Mouse (Mus musculus): ENCODE results near the gene Gm42906. TPM values are rescaled to one million over a fixed set of nuclear protein-coding genes. Genes with fewer than 3 reads are reported as not detected.

The Gm42906 gene
- polyA plus RNA-seq, 1 experiment: not detected

- H3K4me3 ChIP-seq (ENCODE audit: insufficient read depth, poor library complexity, severe bottlenecking): no peak overlapping the region
- no peaks in the 10 kb centered on the region for H3K27me3 ChIP-seq (ENCODE audit: control insufficient read depth, insufficient read depth, insufficient read length)
- no peaks in the 10 kb centered on the region for H3K36me3 ChIP-seq (ENCODE audit: control insufficient read depth, insufficient read depth)
- no peak overlapping the region for H3ac ChIP-seq (ENCODE audit: control insufficient read depth, insufficient read length, low read depth)
- H3K79me3 ChIP-seq (ENCODE audit: low read depth): no peaks in the 10 kb centered on the region
- TF ChIP-seq USF1 (IDR thresholded peaks at IDR 0.05; ENCODE audit: low read depth): no peak
- TF ChIP-seq MAX (IDR thresholded peaks at IDR 0.05): no peak
- TF ChIP-seq MYOD1 (IDR thresholded peaks at IDR 0.05; ENCODE audit: control insufficient read depth, insufficient read length, low read depth): no peak
- TF ChIP-seq CEBPB (IDR thresholded peaks at IDR 0.05; ENCODE audit: low read depth): no peak
- no peak for TF ChIP-seq CTCF (IDR thresholded peaks at IDR 0.05; ENCODE audit: control insufficient read depth, insufficient read depth, insufficient read length)
- no peak for TF ChIP-seq FOSL1 (IDR thresholded peaks at IDR 0.05; ENCODE audit: insufficient read depth, low read length, poor library complexity, severe bottlenecking)
- no peak for TF ChIP-seq MYOG (IDR thresholded peaks at IDR 0.05; ENCODE audit: control insufficient read depth, extremely low read depth, insufficient read length)
- no peaks in the 10 kb centered on the region for H3K79me2 ChIP-seq (ENCODE audit: control insufficient read depth, insufficient read depth)
Observed at GRCm38 (mm10) chr5:151410006-151410405, 18.0 kb downstream of the Gm42906 start.

GRCm38 (mm10) chr5:151409282-151409681, 18.7 kb downstream of the Gm42906 start:
- Histone ChIP-seq H3K79me2 (ENCODE audit: control insufficient read depth, insufficient read depth) (no peaks in the 10 kb centered on the region), H3K27me3 (ENCODE audit: control insufficient read depth, insufficient read depth, insufficient read length) (no peaks in the 10 kb centered on the region), H3ac (ENCODE audit: control insufficient read depth, insufficient read length, low read depth) (no peak overlapping the region), H3K79me3 (ENCODE audit: low read depth) (no peaks in the 10 kb centered on the region), H3K36me3 (ENCODE audit: control insufficient read depth, insufficient read depth) (no peaks in the 10 kb centered on the region), H3K4me3 (ENCODE audit: insufficient read depth, poor library complexity, severe bottlenecking) (no peak overlapping the region)
- TF ChIP-seq MYOG (IDR thresholded peaks at IDR 0.05; ENCODE audit: control insufficient read depth, extremely low read depth, insufficient read length): no peak
- TF ChIP-seq MAX (IDR thresholded peaks at IDR 0.05): no peak
- no peak for TF ChIP-seq CTCF (IDR thresholded peaks at IDR 0.05; ENCODE audit: control insufficient read depth, insufficient read depth, insufficient read length)
- no peak for TF ChIP-seq MYOD1 (IDR thresholded peaks at IDR 0.05; ENCODE audit: control insufficient read depth, insufficient read length, low read depth)
- no peak for TF ChIP-seq CEBPB (IDR thresholded peaks at IDR 0.05; ENCODE audit: low read depth)
- no peak for TF ChIP-seq USF1 (IDR thresholded peaks at IDR 0.05; ENCODE audit: low read depth)
- no peak for TF ChIP-seq FOSL1 (IDR thresholded peaks at IDR 0.05; ENCODE audit: insufficient read depth, low read length, poor library complexity, severe bottlenecking)

GRCm38 (mm10) chr5:151408124-151408900, 19.7 kb downstream of the Gm42906 start:
- no peaks in the 10 kb centered on the region for H3K36me3 ChIP-seq (ENCODE audit: control insufficient read depth, insufficient read depth)
- no peak for TF ChIP-seq MAX (IDR thresholded peaks at IDR 0.05)
- no peak for TF ChIP-seq CEBPB (IDR thresholded peaks at IDR 0.05; ENCODE audit: low read depth)
- TF ChIP-seq FOSL1 (IDR thresholded peaks at IDR 0.05; ENCODE audit: insufficient read depth, low read length, poor library complexity, severe bottlenecking): no peak
- TF ChIP-seq MYOD1 (IDR thresholded peaks at IDR 0.05; ENCODE audit: control insufficient read depth, insufficient read length, low read depth): no peak
- TF ChIP-seq MYOG (IDR thresholded peaks at IDR 0.05; ENCODE audit: control insufficient read depth, extremely low read depth, insufficient read length): no peak
- TF ChIP-seq CTCF (IDR thresholded peaks at IDR 0.05; ENCODE audit: control insufficient read depth, insufficient read depth, insufficient read length): no peak
- no peak for TF ChIP-seq USF1 (IDR thresholded peaks at IDR 0.05; ENCODE audit: low read depth)
- no peaks in the 10 kb centered on the region for H3K79me3 ChIP-seq (ENCODE audit: low read depth)
- H3K27me3 ChIP-seq (ENCODE audit: control insufficient read depth, insufficient read depth, insufficient read length): no peaks in the 10 kb centered on the region
- no peaks in the 10 kb centered on the region for H3K79me2 ChIP-seq (ENCODE audit: control insufficient read depth, insufficient read depth)
- no peak overlapping the region for H3K4me3 ChIP-seq (ENCODE audit: insufficient read depth, poor library complexity, severe bottlenecking)
- H3ac ChIP-seq (ENCODE audit: control insufficient read depth, insufficient read length, low read depth): no peak overlapping the region

GRCm38 (mm10) chr5:151407493-151407892, 20.5 kb downstream of the Gm42906 start:
- no peak for TF ChIP-seq USF1 (IDR thresholded peaks at IDR 0.05; ENCODE audit: low read depth)
- no peak for TF ChIP-seq CEBPB (IDR thresholded peaks at IDR 0.05; ENCODE audit: low read depth)
- TF ChIP-seq CTCF (IDR thresholded peaks at IDR 0.05; ENCODE audit: control insufficient read depth, insufficient read depth, insufficient read length): no peak
- no peak for TF ChIP-seq MYOG (IDR thresholded peaks at IDR 0.05; ENCODE audit: control insufficient read depth, extremely low read depth, insufficient read length)
- TF ChIP-seq MAX (IDR thresholded peaks at IDR 0.05): no peak
- no peak for TF ChIP-seq FOSL1 (IDR thresholded peaks at IDR 0.05; ENCODE audit: insufficient read depth, low read length, poor library complexity, severe bottlenecking)
- TF ChIP-seq MYOD1 (IDR thresholded peaks at IDR 0.05; ENCODE audit: control insufficient read depth, insufficient read length, low read depth): no peak
- no peak overlapping the region for H3ac ChIP-seq (ENCODE audit: control insufficient read depth, insufficient read length, low read depth)
- no peaks in the 10 kb centered on the region for H3K36me3 ChIP-seq (ENCODE audit: control insufficient read depth, insufficient read depth)

GRCm38 (mm10) chr5:151406276-151406675, 21.7 kb downstream of the Gm42906 start:
- H3K36me3 ChIP-seq (ENCODE audit: control insufficient read depth, insufficient read depth): no peaks in the 10 kb centered on the region
- TF ChIP-seq USF1 (IDR thresholded peaks at IDR 0.05; ENCODE audit: low read depth) (no peak), FOSL1 (IDR thresholded peaks at IDR 0.05; ENCODE audit: insufficient read depth, low read length, poor library complexity, severe bottlenecking) (no peak), MYOD1 (IDR thresholded peaks at IDR 0.05; ENCODE audit: control insufficient read depth, insufficient read length, low read depth) (no peak), CTCF (IDR thresholded peaks at IDR 0.05; ENCODE audit: control insufficient read depth, insufficient read depth, insufficient read length) (no peak), CEBPB (IDR thresholded peaks at IDR 0.05; ENCODE audit: low read depth) (no peak), MAX (IDR thresholded peaks at IDR 0.05) (no peak), MYOG (IDR thresholded peaks at IDR 0.05; ENCODE audit: control insufficient read depth, extremely low read depth, insufficient read length) (no peak)
- H3K4me3 ChIP-seq (ENCODE audit: insufficient read depth, poor library complexity, severe bottlenecking): no peak overlapping the region
- H3K79me2 ChIP-seq (ENCODE audit: control insufficient read depth, insufficient read depth): no peaks in the 10 kb centered on the region
- H3K27me3 ChIP-seq (ENCODE audit: control insufficient read depth, insufficient read depth, insufficient read length): no peaks in the 10 kb centered on the region
- no peak overlapping the region for H3ac ChIP-seq (ENCODE audit: control insufficient read depth, insufficient read length, low read depth)
- no peaks in the 10 kb centered on the region for H3K79me3 ChIP-seq (ENCODE audit: low read depth)

More at GRCm38 (mm10) chr5:151407493-151407892, 20.5 kb downstream of the Gm42906 start:
- H3K79me2 ChIP-seq (ENCODE audit: control insufficient read depth, insufficient read depth): no peaks in the 10 kb centered on the region
- H3K27me3 ChIP-seq (ENCODE audit: control insufficient read depth, insufficient read depth, insufficient read length): no peaks in the 10 kb centered on the region
- no peak overlapping the region for H3K4me3 ChIP-seq (ENCODE audit: insufficient read depth, poor library complexity, severe bottlenecking)
- H3K79me3 ChIP-seq (ENCODE audit: low read depth): no peaks in the 10 kb centered on the region

Data from C2C12 (cell line).